In genomic region chr19:10804850-10805660, GRCm38 (mm10) we compare ENCODE assay signal across 22 mouse cellular contexts. TPM values are rescaled to one million over a fixed set of nuclear protein-coding genes. Genes with fewer than 3 reads are reported as not detected.
DNase-seq lines count a peak whose midpoint lies in the region; TF ChIP-seq lines count a peak whose summit lies in the region.
"Had no signal": no experiment of that assay in that cellular context is flagged by ENCODE, and none has a peak within 500 bp of the region (broad histone marks: within the 10 kb centered on the region; RNA-seq: fewer than 3 reads in every experiment).

No protein-coding gene starts in this region.

- H3K27ac ChIP-seq in left cerebral cortex, adult 2 months = peak overlapping the region; percentile 78
- H3K27ac ChIP-seq: hindbrain, embryonic 10.5 days; hindbrain, embryonic 15.5 days; liver, embryonic 12.5 days; midbrain, embryonic 13.5 days had no signal

- intact Hi-C loops in left cerebral cortex, adult 2 months (cut with DNase I) = no loop called here

- H3K4me3 ChIP-seq in left cerebral cortex, adult 2 months = no peak overlapping the region
- H3K4me3 ChIP-seq: hindbrain, embryonic 10.5 days; hindbrain, embryonic 15.5 days; liver, embryonic 12.5 days; megakaryocyte, embryonic 14.5 days; midbrain, embryonic 13.5 days had no signal

- TF ChIP-seq CTCF in left cerebral cortex, adult 2 months (IDR thresholded peaks at IDR 0.05) = no peak

- DNase-seq in cerebellum, adult 11-12 months = peak; percentile 49
- DNase-seq in cerebellum, postnatal 10 days = no peak
- peak; percentile 38 to 46 for DNase-seq in cerebellum, postnatal 25 days
- DNase-seq in cerebellum, postnatal 4 days (ENCODE audit: low spot score in 2 of 2) = no peak
- no peak for DNase-seq in left cerebral cortex, adult 2 months (ENCODE audit: extremely low spot score in 1 of 2, low spot score in 2 of 2)
- no peak for DNase-seq in left cerebral cortex, adult 11 months (ENCODE audit: low spot score)
- no peak for DNase-seq in urinary bladder, postnatal 25 days (ENCODE audit: low spot score)
- DNase-seq: gastrocnemius, postnatal 14 days; heart, postnatal 14 days; kidney, adult 11 months; kidney, postnatal 14 days; liver, postnatal 0 days; lung, postnatal 4 days; thymus, adult 2 months; thymus, postnatal 36 days had no signal

RNA-seq across cellular contexts. Expression of gene Cd6, which starts 24.8 kb away (rescaled TPM):
- 1 to 10 TPM; 2.3 to 2.8 TPM for total RNA-seq in left cerebral cortex, adult 2 months (2021)
- total RNA-seq: gastrocnemius, postnatal 14 days; layer of hippocampus, postnatal 10 days; left cerebral cortex, postnatal 4 days had no signal

RNA-seq across cellular contexts. Expression of gene Slc15a3, which starts 34.5 kb away (rescaled TPM):
- 1 to 10 TPM; 1.1 to 1.3 TPM for total RNA-seq in left cerebral cortex, adult 2 months (2021)

Comparison
In these comparisons a context has a peak if more than half of its experiments do, and no peak if none do; other contexts are left out.
1. DNase-seq: peak in cerebellum, adult 11-12 months (single experiment) and cerebellum, postnatal 25 days (2 of 2); none in cerebellum, postnatal 10 days (0 of 2), cerebellum, postnatal 4 days (0 of 2), left cerebral cortex, adult 2 months (0 of 2), left cerebral cortex, adult 11 months (single experiment) and urinary bladder, postnatal 25 days (single experiment).